Mouse (Mus musculus) midbrain, postnatal 0 days (tissue): ENCODE data around the gene Col5a1. TPM values are rescaled to one million over a fixed set of nuclear protein-coding genes. Genes with fewer than 3 reads are reported as not detected.

ENCODE experiments used
- ATAC-seq: fragments of 200-750 bp; cut with Nextera tagmentation; 2 replicates; pipeline ENCODE4 v1.8.0; 2017; ENCODE audit warnings: moderate number of reproducible peaks, mild to moderate bottlenecking, moderate TSS enrichment, moderate library complexity; ENCODE audit not compliant: low FRiP score
- DNase-seq: peaks from one replicate; pipeline ENCODE4 v3.0.0-alpha.2; 2015; ENCODE audit warnings: low spot score
- H3K27ac ChIP-seq: fragments of 300-500 bp; sonication (generic); 2 replicates; pipeline ENCODE4 v1.5.1; 2014; ENCODE audit warnings: low read depth, mild to moderate bottlenecking, low read length, mixed read lengths
- H3K27me3 ChIP-seq: fragments of 300-500 bp; sonication (generic); 2 replicates; pipeline ENCODE4 v1.6.1; 2014; ENCODE audit warnings: low read length, control low read depth, mixed read lengths; ENCODE audit not compliant: insufficient read depth
- H3K36me3 ChIP-seq: fragments of 300-500 bp; sonication (generic); 2 replicates; pipeline ENCODE4 v1.6.1; 2014; ENCODE audit warnings: low read length, control low read depth, mixed read lengths; ENCODE audit not compliant: insufficient read depth
- H3K4me1 ChIP-seq: fragments of 300-500 bp; sonication (generic); 2 replicates; pipeline ENCODE4 v1.6.1; 2014; ENCODE audit warnings: mild to moderate bottlenecking, control low read depth, antibody characterized with exemption, low read length, mixed read lengths; ENCODE audit not compliant: insufficient read depth
- H3K4me2 ChIP-seq: fragments of 300-500 bp; sonication (generic); 2 replicates; pipeline ENCODE4 v1.6.1; 2014; ENCODE audit warnings: low read depth, mild to moderate bottlenecking, low read length, mixed read lengths; ENCODE audit not compliant: poor library complexity, severe bottlenecking
- H3K4me3 ChIP-seq: fragments of 300-500 bp; sonication (generic); 2 replicates; pipeline ENCODE4 v1.5.1; 2014; ENCODE audit warnings: low read depth, mild to moderate bottlenecking, low read length, moderate library complexity
- H3K9ac ChIP-seq: fragments of 300-500 bp; sonication (generic); replicated peaks from 2 replicates; pipeline ENCODE4 v1.6.1; 2014; ENCODE audit warnings: mild to moderate bottlenecking, low read length, moderate library complexity, mixed read lengths; ENCODE audit not compliant: poor library complexity, severe bottlenecking
- H3K9me3 ChIP-seq: fragments of 300-500 bp; sonication (generic); 2 replicates; pipeline ENCODE4 v1.6.1; 2016; ENCODE audit warnings: low read length, control low read depth
- CTCF ChIP-seq: IDR thresholded peaks from 2 replicates; pipeline ENCODE4 v1.5.1; 2016; ENCODE audit warnings: antibody characterized with exemption, mild to moderate bottlenecking
- WGBS: fragments of 180-500 bp; shearing (Covaris S2); extraction: QIAGEN DNeasy Blood & Tissue Kit; methylation state at CpG from one replicate; pipeline ENCODE4 v1.1.7; 2014; 5-methylcytosine and 5-hydroxymethylcytosine counted together
- polyA plus RNA-seq: library from polyadenylated mRNA; unstranded; fragments of >200 nt; fragmentation: Nextera tagmentation; extraction: Ambion mirVana; gene quantifications from 2 replicates; pipeline ENCODE4 v1.2.1, GENCODE M21; 2015
- total RNA-seq: library from RNA; depleted of rRNA; stranded (reverse); fragments of >200 nt; gene quantifications from 2 replicates; pipeline ENCODE4 v1.2.3, GENCODE M21; 2014

The Col5a1 gene
- total and polyA plus RNA-seq, 2 experiments from 2014 or later, result 5.6 to 16.9 TPM

DNA sequence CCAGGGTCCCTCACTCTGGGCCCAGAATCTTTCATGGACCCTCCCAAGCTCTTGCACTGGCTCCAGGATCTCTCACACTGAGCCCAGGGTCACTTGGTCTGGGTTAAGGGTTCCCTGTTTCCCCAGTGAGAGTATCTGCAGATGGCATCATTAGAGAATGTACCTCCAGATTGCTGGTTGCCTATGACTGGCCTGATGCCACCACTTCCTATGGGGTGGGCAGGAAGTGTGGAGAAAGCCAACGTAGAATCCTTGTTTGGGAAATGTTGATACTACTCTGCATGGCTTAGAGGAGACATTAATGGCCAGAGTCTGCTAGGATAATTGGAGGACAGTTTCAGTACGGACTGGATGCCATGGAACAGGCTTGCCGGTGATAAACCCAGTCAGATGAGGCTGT is 76.2 kb downstream of the Col5a1 start:
- Histone ChIP-seq H3K4me2 (no peak overlapping the region), H3K36me3 (no peaks in the 10 kb centered on the region), H3K4me1 (no peaks in the 10 kb centered on the region), H3K9me3 (no peaks in the 10 kb centered on the region), H3K27me3 (no peaks in the 10 kb centered on the region), H3K9ac (no peak overlapping the region), H3K27ac (no peak overlapping the region), H3K4me3 (no peak overlapping the region)
- ATAC-seq (no peak), DNase-seq (no peak)
- TF ChIP-seq CTCF, result no peak
- 89% methylated on average over 3 of the region's 3 CpGs for WGBS

- TF ChIP-seq CTCF, result peak; percentile 78
- ATAC-seq, result no peak
- DNase-seq, result peak; percentile 73
- H3K36me3 ChIP-seq, result no peaks in the 10 kb centered on the region
- H3K4me2 ChIP-seq, result no peak overlapping the region
- H3K9ac ChIP-seq, result no peak overlapping the region
- H3K27me3 ChIP-seq, result no peaks in the 10 kb centered on the region
- 12% methylated on average over 6 of the region's 6 CpGs for WGBS
- no peak overlapping the region for H3K27ac ChIP-seq
- no peaks in the 10 kb centered on the region for H3K9me3 ChIP-seq
- H3K4me3 ChIP-seq, result no peak overlapping the region
- no peaks in the 10 kb centered on the region; the same call in 1 of the 2 replicates for H3K4me1 ChIP-seq
Observed at GRCm38 (mm10) chr2:27969158-27969557, 82.9 kb downstream of the Col5a1 start.

- 59% methylated on average over 3 of the region's 3 CpGs for WGBS
- Histone ChIP-seq H3K4me3 (no peak overlapping the region), H3K27ac (no peak overlapping the region), H3K27me3 (no peaks in the 10 kb centered on the region), H3K4me2 (no peak overlapping the region), H3K36me3 (no peaks in the 10 kb centered on the region), H3K9me3 (no peaks in the 10 kb centered on the region), H3K4me1 (no peaks in the 10 kb centered on the region; the same call in 1 of the 2 replicates), H3K9ac (no peak overlapping the region)
- TF ChIP-seq CTCF, result peak; percentile 80
- DNase-seq, result peak; percentile 67
- no peak for ATAC-seq
Observed at GRCm38 (mm10) chr2:27973840-27974239, 87.6 kb downstream of the Col5a1 start.

- no peaks in the 10 kb centered on the region for H3K9me3 ChIP-seq
- H3K4me3 ChIP-seq, result no peak overlapping the region
- H3K36me3 ChIP-seq, result no peaks in the 10 kb centered on the region
- WGBS, result 30% methylated on average over 3 of the region's 3 CpGs
- ATAC-seq, result no peak
- no peak for TF ChIP-seq CTCF
- H3K4me2 ChIP-seq, result no peak overlapping the region
- no peak for DNase-seq
- no peaks in the 10 kb centered on the region for H3K4me1 ChIP-seq
- no peak overlapping the region for H3K27ac ChIP-seq
- no peak overlapping the region for H3K9ac ChIP-seq
- no peaks in the 10 kb centered on the region for H3K27me3 ChIP-seq
Observed at GRCm38 (mm10) chr2:27975786-27976185, 89.6 kb downstream of the Col5a1 start.

DNA sequence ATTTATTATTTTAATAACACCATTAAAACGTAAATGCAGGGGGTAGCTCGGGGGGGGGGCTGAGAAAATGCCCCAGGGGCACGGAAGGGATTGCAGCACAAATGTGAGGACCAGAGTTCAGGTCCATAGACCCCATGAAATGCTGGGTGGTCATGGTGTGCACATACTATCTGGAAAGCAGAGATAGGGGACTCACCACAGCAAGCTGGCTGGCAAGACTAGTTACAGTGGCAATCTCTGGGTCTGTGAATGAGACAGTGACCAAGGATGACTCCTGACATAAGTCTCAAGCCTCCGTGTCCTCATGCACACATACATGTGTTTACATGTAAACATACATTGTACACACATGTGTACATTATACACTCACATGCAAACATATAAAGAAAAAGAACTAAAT is 90.3 kb downstream of the Col5a1 start:
- Histone ChIP-seq H3K9ac (no peak overlapping the region), H3K4me2 (no peak overlapping the region), H3K27me3 (no peaks in the 10 kb centered on the region), H3K4me3 (no peak overlapping the region), H3K4me1 (no peaks in the 10 kb centered on the region), H3K27ac (no peak overlapping the region), H3K36me3 (no peaks in the 10 kb centered on the region), H3K9me3 (no peaks in the 10 kb centered on the region)
- DNase-seq (no peak), ATAC-seq (no peak)
- 41% methylated on average over 4 of the region's 4 CpGs for WGBS
- no peak for TF ChIP-seq CTCF

DNA sequence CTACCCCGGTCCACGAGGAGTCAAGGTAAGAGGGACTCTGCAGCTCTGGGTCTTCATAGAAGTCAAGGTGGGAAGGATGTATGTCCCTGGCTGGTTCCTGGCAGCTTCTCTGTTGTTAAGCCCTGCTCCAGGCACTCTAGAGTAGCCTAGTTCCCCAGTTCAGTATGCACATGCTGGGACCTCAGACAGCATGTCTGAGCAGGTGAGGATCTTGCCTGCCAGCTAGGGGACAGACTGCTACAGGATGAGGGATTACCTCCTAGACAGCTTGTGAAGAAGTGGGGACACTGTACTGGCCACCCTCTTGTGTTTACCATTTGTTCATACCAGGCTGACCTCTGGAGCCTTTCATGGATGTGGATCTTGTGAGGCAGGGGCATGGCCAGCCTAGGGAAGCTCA is 94.8 kb downstream of the Col5a1 start:
- 92% methylated on average over 2 of the region's 2 CpGs for WGBS
- H3K9me3 ChIP-seq, result no peaks in the 10 kb centered on the region
- no peak overlapping the region for H3K4me2 ChIP-seq
- no peaks in the 10 kb centered on the region for H3K36me3 ChIP-seq
- H3K9ac ChIP-seq, result no peak overlapping the region
- H3K4me3 ChIP-seq, result no peak overlapping the region
- no peaks in the 10 kb centered on the region for H3K27me3 ChIP-seq
- no peak overlapping the region for H3K27ac ChIP-seq
- no peaks in the 10 kb centered on the region for H3K4me1 ChIP-seq
- no peak for DNase-seq
- ATAC-seq, result no peak
- TF ChIP-seq CTCF, result no peak
